Mouse (Mus musculus): ENCODE data around the gene Htr2a. TPM values are rescaled to one million over a fixed set of nuclear protein-coding genes. Genes with fewer than 3 reads are reported as not detected.

The Htr2a gene
- polyA plus RNA-seq, 1 experiment from 2014 or later, result 3.5 TPM

DNA sequence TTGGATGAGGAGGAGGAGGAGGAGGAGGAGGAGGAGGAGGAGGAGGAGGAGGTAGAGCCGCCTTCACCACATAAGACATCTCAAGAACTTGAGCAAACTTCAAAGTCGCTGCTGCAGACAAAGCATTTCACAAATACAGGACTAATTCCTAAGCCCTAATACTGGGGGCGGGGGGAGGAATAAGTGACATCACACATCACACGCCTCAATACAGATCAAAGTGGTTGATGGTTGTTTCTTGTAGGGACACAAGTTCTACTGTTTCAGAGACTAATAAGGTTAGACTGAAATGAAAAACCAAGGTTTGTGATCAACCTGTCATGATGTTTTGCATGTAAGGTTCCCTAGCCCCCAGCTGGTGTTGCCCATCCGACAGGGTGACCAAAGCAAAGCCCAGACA lies 39.2 kb downstream of the Htr2a start:
- no peaks in the 10 kb centered on the region for H3K27me3 ChIP-seq (ENCODE audit: control insufficient read depth, insufficient read depth, low read depth, low read length)
- no peak overlapping the region for H3K4me2 ChIP-seq (ENCODE audit: low read length)
- no peaks in the 10 kb centered on the region for H3K9me3 ChIP-seq (replicated peaks; ENCODE audit: control insufficient read depth, low read length, poor library complexity, severe bottlenecking)
- H3K4me3 ChIP-seq (ENCODE audit: low read depth, low read length), result no peak overlapping the region
- no peak for ATAC-seq
- H3K36me3 ChIP-seq (ENCODE audit: control insufficient read depth, insufficient read depth, low read length), result no peaks in the 10 kb centered on the region
- H3K27ac ChIP-seq (ENCODE audit: low read length), result no peak overlapping the region
- 76% methylated on average over 5 of the region's 5 CpGs for WGBS
- H3K9ac ChIP-seq (ENCODE audit: low read depth, low read length), result no peak overlapping the region
- H3K4me1 ChIP-seq (ENCODE audit: control insufficient read depth, insufficient read depth, low read length), result no peaks in the 10 kb centered on the region

DNA sequence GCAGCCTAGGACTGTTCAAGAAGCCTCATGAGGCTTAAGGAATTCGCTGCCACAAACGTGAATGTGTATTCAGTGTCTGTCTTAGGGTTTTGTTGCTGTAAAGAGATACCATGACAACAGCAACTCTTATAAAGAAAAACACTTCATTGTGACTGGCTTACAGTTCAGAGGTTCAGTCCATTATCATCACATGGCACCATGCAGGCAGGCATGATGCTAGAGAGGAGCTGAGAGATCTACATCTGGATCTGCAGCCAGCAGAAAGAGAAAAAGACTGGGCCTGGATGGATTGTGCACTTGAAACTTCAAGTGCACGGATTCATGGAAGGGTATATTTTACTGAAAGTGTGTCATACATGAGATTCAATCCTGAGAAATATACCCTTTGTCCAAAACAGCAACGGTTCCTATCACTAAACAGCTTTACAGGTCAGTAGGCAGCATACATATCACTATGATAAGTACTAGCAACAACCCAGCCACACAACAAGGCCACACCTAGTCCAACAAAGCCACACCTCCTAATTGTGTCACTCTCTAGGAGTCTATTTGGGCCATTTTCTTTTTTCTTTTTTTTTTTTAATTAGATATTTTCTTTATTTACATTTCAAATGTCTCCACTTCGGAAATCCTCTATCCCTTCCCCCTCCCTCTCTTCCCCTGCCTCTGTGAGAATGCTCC lies 43.8 kb downstream of the Htr2a start:
- no peak overlapping the region for H3K9ac ChIP-seq (ENCODE audit: low read depth, low read length)
- H3K27me3 ChIP-seq (ENCODE audit: control insufficient read depth, insufficient read depth, low read depth, low read length), result no peaks in the 10 kb centered on the region
- no peak overlapping the region for H3K4me3 ChIP-seq (ENCODE audit: low read depth, low read length)
- H3K4me2 ChIP-seq (ENCODE audit: low read length), result no peak overlapping the region
- H3K36me3 ChIP-seq (ENCODE audit: control insufficient read depth, insufficient read depth, low read length), result no peaks in the 10 kb centered on the region
- no peak overlapping the region for H3K27ac ChIP-seq (ENCODE audit: low read length)
- H3K9me3 ChIP-seq (replicated peaks; ENCODE audit: control insufficient read depth, low read length, poor library complexity, severe bottlenecking), result no peaks in the 10 kb centered on the region
- no peaks in the 10 kb centered on the region for H3K4me1 ChIP-seq (ENCODE audit: control insufficient read depth, insufficient read depth, low read length)
- WGBS, result 76% methylated on average over 5 of the region's 5 CpGs
- no peak for ATAC-seq

DNA sequence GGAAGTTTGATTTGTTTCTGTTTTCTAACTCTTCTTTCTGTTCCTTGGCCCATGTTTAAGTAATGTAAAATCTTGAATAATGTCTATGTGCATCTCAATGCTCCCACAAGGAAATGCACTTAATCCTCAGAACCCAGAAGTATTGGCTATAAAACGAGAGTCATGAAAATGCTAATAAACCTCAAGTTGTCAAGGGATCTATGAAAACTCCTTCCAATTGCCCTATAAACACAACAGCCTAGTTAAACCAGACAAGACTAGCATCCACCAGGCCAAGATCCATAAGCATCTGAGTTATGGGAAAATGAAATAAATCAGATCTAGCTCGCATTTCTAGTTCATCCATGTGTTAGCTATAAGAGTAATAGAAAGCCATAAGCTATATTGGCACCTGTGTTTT lies 51.3 kb downstream of the Htr2a start:
- Histone ChIP-seq H3K27ac (ENCODE audit: low read length) (no peak overlapping the region), H3K4me1 (ENCODE audit: control insufficient read depth, insufficient read depth, low read length) (no peaks in the 10 kb centered on the region), H3K36me3 (ENCODE audit: control insufficient read depth, insufficient read depth, low read length) (no peaks in the 10 kb centered on the region), H3K27me3 (ENCODE audit: control insufficient read depth, insufficient read depth, low read depth, low read length) (no peaks in the 10 kb centered on the region), H3K4me3 (ENCODE audit: low read depth, low read length) (no peak overlapping the region), H3K4me2 (ENCODE audit: low read length) (no peak overlapping the region), H3K9me3 (replicated peaks; ENCODE audit: control insufficient read depth, low read length, poor library complexity, severe bottlenecking) (no peaks in the 10 kb centered on the region), H3K9ac (ENCODE audit: low read depth, low read length) (no peak overlapping the region)
- WGBS, result 89% methylated on average over 2 of the region's 2 CpGs
- ATAC-seq, result no peak

DNA sequence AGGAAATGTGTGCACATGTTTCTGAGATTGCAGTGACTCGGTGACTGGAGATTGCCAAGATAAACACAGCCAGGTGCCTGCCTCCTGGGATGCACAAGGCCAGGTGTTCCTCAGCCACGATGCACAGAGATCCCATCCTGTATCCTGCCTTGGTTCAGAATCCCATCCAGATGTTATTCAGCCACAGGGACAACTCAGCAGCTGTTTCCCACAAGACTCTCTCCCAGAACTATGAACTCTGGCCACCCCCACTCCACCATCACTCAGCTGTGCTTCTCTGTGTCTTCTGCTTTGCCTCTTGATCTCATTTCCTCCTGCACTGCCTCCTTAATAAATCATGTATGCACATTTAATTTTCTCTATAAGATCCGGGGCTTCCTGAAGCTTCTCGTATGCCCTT lies 56.1 kb downstream of the Htr2a start:
- Histone ChIP-seq H3K27ac (ENCODE audit: low read length) (no peak overlapping the region), H3K27me3 (ENCODE audit: control insufficient read depth, insufficient read depth, low read depth, low read length) (no peaks in the 10 kb centered on the region), H3K9me3 (replicated peaks; ENCODE audit: control insufficient read depth, low read length, poor library complexity, severe bottlenecking) (no peaks in the 10 kb centered on the region), H3K9ac (ENCODE audit: low read depth, low read length) (no peak overlapping the region), H3K4me2 (ENCODE audit: low read length) (no peak overlapping the region), H3K36me3 (ENCODE audit: control insufficient read depth, insufficient read depth, low read length) (no peaks in the 10 kb centered on the region), H3K4me1 (ENCODE audit: control insufficient read depth, insufficient read depth, low read length) (no peaks in the 10 kb centered on the region), H3K4me3 (ENCODE audit: low read depth, low read length) (no peak overlapping the region)
- ATAC-seq, result peak; percentile 32; the same call in 1 of the 2 replicates
- 45% methylated on average over 4 of the region's 4 CpGs for WGBS

DNA sequence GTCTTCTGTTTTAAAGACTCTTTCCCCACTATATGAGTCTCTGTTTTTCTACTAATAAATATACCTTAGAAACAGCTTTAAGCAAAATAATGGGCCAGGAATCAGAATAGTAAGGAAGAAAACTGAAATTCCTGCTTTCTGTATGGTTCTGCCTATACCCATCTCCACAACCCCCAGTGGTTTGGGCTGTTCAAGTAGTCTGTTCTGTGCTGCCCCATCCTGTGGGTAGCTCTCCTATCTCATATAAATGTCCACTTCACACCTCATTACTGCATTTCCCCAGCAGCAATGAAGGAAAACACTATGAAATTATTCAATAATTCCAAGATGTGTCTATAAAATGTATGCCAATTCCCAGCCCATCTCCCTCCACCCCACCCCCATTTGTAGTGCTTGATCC lies 56.8 kb downstream of the Htr2a start:
- Histone ChIP-seq H3K9me3 (replicated peaks; ENCODE audit: control insufficient read depth, low read length, poor library complexity, severe bottlenecking) (no peaks in the 10 kb centered on the region), H3K27ac (ENCODE audit: low read length) (no peak overlapping the region)
- peak; percentile 58; the same call in 1 of the 2 replicates for ATAC-seq

DNA sequence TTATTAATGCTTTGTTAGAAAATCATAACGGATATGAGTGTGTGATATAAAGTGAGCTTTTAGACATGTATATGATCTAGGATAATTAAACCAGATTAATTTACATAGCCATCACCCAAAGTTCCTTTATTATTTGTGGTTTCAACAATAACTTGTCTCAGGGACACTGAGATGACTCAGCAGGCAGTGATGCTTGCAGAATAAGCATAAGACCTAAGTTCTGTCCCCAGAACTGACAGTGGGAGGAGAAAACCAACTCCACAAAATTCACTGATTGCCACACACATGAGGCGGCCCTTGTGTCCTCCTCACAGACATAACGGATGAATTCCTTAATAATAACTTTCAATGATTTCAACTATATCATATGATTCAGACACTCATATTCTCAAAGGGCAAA lies 58.6 kb downstream of the Htr2a start:
- Histone ChIP-seq H3K4me1 (ENCODE audit: control insufficient read depth, insufficient read depth, low read length) (no peaks in the 10 kb centered on the region), H3K9ac (ENCODE audit: low read depth, low read length) (no peak overlapping the region), H3K27ac (ENCODE audit: low read length) (no peak overlapping the region), H3K4me2 (ENCODE audit: low read length) (no peak overlapping the region), H3K27me3 (ENCODE audit: control insufficient read depth, insufficient read depth, low read depth, low read length) (no peaks in the 10 kb centered on the region), H3K9me3 (replicated peaks; ENCODE audit: control insufficient read depth, low read length, poor library complexity, severe bottlenecking) (no peaks in the 10 kb centered on the region), H3K4me3 (ENCODE audit: low read depth, low read length) (no peak overlapping the region), H3K36me3 (ENCODE audit: control insufficient read depth, insufficient read depth, low read length) (no peaks in the 10 kb centered on the region)
- WGBS, result 92% methylated on average over 3 of the region's 3 CpGs
- ATAC-seq, result no peak

More for the DNA sequence above, 56.8 kb downstream of the Htr2a start:
- H3K36me3 ChIP-seq (ENCODE audit: control insufficient read depth, insufficient read depth, low read length), result no peaks in the 10 kb centered on the region
- H3K4me1 ChIP-seq (ENCODE audit: control insufficient read depth, insufficient read depth, low read length), result no peaks in the 10 kb centered on the region
- H3K4me2 ChIP-seq (ENCODE audit: low read length), result no peak overlapping the region
- H3K9ac ChIP-seq (ENCODE audit: low read depth, low read length), result no peak overlapping the region
- H3K27me3 ChIP-seq (ENCODE audit: control insufficient read depth, insufficient read depth, low read depth, low read length), result no peaks in the 10 kb centered on the region
- H3K4me3 ChIP-seq (ENCODE audit: low read depth, low read length), result no peak overlapping the region

DNA sequence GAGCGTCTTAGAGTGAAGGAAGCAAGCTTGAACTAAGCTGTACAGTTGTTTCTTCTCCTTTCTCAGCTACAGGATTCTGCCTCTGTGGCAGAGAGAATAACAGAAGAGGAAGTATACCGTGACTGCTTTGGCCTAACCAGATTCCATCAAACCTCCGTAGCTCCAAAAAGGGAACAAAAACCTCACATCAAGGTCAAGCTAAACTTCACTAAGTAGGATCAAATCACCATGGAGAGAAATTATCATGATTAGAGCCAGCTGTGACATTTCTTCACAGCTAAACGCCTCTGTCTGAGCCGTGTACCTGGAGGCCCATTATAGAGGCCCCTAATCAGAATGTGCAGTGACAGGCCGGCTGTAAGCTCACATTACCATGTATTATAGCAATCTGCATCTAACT lies 63.3 kb downstream of the Htr2a start:
- Histone ChIP-seq H3K4me3 (ENCODE audit: low read depth, low read length) (no peak overlapping the region), H3K27ac (ENCODE audit: low read length) (no peak overlapping the region), H3K4me1 (ENCODE audit: control insufficient read depth, insufficient read depth, low read length) (no peaks in the 10 kb centered on the region), H3K4me2 (ENCODE audit: low read length) (no peak overlapping the region), H3K27me3 (ENCODE audit: control insufficient read depth, insufficient read depth, low read depth, low read length) (no peaks in the 10 kb centered on the region), H3K9me3 (replicated peaks; ENCODE audit: control insufficient read depth, low read length, poor library complexity, severe bottlenecking) (no peaks in the 10 kb centered on the region), H3K9ac (ENCODE audit: low read depth, low read length) (no peak overlapping the region), H3K36me3 (ENCODE audit: control insufficient read depth, insufficient read depth, low read length) (no peaks in the 10 kb centered on the region)
- WGBS, result 53% methylated on average over 6 of the region's 6 CpGs
- no peak for ATAC-seq

DNA sequence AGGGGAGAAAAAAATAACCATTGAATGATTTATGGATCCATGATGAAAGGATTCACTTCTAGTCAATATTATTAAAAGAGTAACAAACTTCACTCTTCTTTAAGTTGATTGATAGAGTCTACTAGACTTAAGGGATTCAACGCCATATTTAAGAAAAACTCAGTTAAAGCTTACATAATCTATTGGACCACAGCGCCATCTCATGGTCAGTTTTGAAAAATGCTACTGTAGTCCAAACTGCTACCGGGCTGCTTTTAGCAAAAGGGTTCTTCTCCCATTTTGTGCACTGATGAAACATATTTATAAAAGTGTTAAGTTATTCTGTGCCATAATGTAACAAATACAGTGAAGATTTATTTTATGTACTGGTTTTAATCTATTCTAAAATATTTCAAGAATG lies 68.4 kb downstream of the Htr2a start:
- Histone ChIP-seq H3K4me2 (ENCODE audit: low read length) (no peak overlapping the region), H3K9ac (ENCODE audit: low read depth, low read length) (no peak overlapping the region), H3K27me3 (ENCODE audit: control insufficient read depth, insufficient read depth, low read depth, low read length) (no peaks in the 10 kb centered on the region), H3K4me3 (ENCODE audit: low read depth, low read length) (no peak overlapping the region), H3K4me1 (ENCODE audit: control insufficient read depth, insufficient read depth, low read length) (no peaks in the 10 kb centered on the region), H3K27ac (ENCODE audit: low read length) (no peak overlapping the region), H3K36me3 (ENCODE audit: control insufficient read depth, insufficient read depth, low read length) (no peaks in the 10 kb centered on the region), H3K9me3 (replicated peaks; ENCODE audit: control insufficient read depth, low read length, poor library complexity, severe bottlenecking) (no peaks in the 10 kb centered on the region)
- ATAC-seq, result no peak
- 28% methylated on average over 3 of the region's 3 CpGs for WGBS

DNA sequence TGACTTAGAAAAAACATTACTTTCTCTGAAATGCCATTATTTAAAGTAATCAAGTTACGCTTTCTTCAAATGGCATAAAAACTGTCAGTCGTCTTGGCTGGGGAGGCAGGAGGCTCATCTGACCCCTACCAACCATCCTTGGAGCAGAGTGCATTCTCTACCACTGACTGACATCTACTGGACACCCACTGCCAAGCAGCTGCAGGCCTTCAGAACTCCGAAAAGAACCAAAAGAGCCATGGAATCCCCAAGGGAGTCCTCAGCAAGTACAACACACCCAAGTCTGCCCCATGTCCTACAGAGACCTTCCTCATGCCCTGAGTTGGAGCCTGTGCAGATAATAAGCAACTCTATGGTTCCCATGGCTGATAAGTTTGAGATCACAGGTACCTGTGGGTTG lies 82.9 kb downstream of the Htr2a start:
- ATAC-seq, result no peak
- no peaks in the 10 kb centered on the region for H3K9me3 ChIP-seq (replicated peaks; ENCODE audit: control insufficient read depth, low read length, poor library complexity, severe bottlenecking)
- H3K27ac ChIP-seq (ENCODE audit: low read length), result no peak overlapping the region
- H3K36me3 ChIP-seq (ENCODE audit: control insufficient read depth, insufficient read depth, low read length), result no peaks in the 10 kb centered on the region
- H3K9ac ChIP-seq (ENCODE audit: low read depth, low read length), result no peak overlapping the region
- H3K4me3 ChIP-seq (ENCODE audit: low read depth, low read length), result no peak overlapping the region
- no peak overlapping the region for H3K4me2 ChIP-seq (ENCODE audit: low read length)
- H3K4me1 ChIP-seq (ENCODE audit: control insufficient read depth, insufficient read depth, low read length), result no peaks in the 10 kb centered on the region
- 72% methylated on average over 3 of the region's 3 CpGs for WGBS
- H3K27me3 ChIP-seq (ENCODE audit: control insufficient read depth, insufficient read depth, low read depth, low read length), result no peaks in the 10 kb centered on the region
